Mouse (Mus musculus) splenic B cell, adult 2 months (primary cell): ENCODE results near the gene Gm10135.
"Not testable (repeated sequence)": the region's sequence is repeated elsewhere in the genome, so short reads cannot be mapped to it uniquely, and the experiment has no call there.

Source experiments
- DNase-seq: peaks from one replicate; pipeline ENCODE4 v3.0.0-alpha.2; 2011; ENCODE audit warnings: low read depth, low spot score
- H3K27me3 ChIP-seq: 2 replicates; pipeline ENCODE4 v1.6.1; 2012; ENCODE audit warnings: mild to moderate bottlenecking, low read length, moderate library complexity, mixed read lengths; ENCODE audit not compliant: control insufficient read depth, poor library complexity, insufficient read depth, severe bottlenecking
- H3K36me3 ChIP-seq: 2 replicates; pipeline ENCODE4 v1.6.1; 2012; ENCODE audit warnings: mild to moderate bottlenecking, low read length, moderate library complexity, mixed read lengths; ENCODE audit not compliant: control insufficient read depth, poor library complexity, insufficient read depth, severe bottlenecking

Gm10135 gene

GRCm38 (mm10) chr5:72989756-72990155, 15.3 kb upstream of the Gm10135 start:
- Histone ChIP-seq H3K27me3 (no peaks in the 10 kb centered on the region), H3K36me3 (no peaks in the 10 kb centered on the region)
- DNase-seq: no peak

GRCm38 (mm10) chr5:72987786-72988185, 13.3 kb upstream of the Gm10135 start:
- no peak for DNase-seq
- Histone ChIP-seq H3K36me3 (no peaks in the 10 kb centered on the region), H3K27me3 (no peaks in the 10 kb centered on the region)

- peaks cover 3% of the 10 kb centered on the region; the same call in 1 of the 2 replicates for H3K36me3 ChIP-seq
- DNase-seq: peak; percentile 62
- H3K27me3 ChIP-seq: no peaks in the 10 kb centered on the region
Measured at GRCm38 (mm10) chr5:72984091-72984490, 9.6 kb upstream of the Gm10135 start.

- H3K36me3 ChIP-seq: peaks cover 9% of the 10 kb centered on the region
- DNase-seq: no peak
Measured at GRCm38 (mm10) chr5:72976539-72976938, 2.0 kb upstream of the Gm10135 start.

DNA sequence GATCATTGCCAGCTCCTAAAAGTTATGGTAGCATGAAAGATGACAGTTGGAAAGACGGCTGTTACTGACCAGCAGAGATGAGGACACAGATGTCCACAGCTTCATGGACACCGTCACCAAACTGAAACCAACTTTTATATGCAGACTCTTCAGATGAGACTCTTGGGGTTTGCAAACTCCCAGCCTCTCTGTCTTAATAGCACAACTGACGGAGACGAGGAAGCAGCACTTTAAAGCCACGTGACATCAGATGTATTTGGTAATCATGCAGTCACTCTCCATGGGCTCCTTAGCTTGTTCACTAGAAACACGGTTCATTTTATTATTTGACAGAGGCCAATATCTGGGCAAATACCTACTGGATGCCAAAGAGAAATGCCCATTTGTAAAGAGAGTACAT, 1.5 kb upstream of the Gm10135 start:
- H3K27me3 ChIP-seq: no peaks in the 10 kb centered on the region

More at GRCm38 (mm10) chr5:72976539-72976938, 2.0 kb upstream of the Gm10135 start:
- no peaks in the 10 kb centered on the region for H3K27me3 ChIP-seq

DNA sequence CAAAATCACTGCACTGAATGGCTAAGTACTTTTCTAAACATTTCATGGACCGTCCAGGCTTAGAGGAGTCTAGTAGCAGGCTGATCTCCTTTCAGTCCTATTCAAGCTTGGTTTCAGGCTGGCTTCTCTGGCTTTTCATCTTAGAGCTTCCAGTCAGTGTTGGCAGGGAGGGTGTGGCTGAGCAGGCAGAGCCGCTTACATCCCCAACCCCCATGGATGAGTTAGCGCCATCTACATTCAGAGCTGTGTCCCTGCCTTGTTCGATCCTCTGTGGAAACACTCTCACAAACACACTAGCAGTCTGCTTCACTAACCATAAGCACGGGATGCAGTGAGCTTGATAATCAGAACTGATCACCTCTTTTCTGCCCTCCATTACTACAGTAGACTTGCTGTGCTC, 1.6 kb downstream of the Gm10135 start:
- DNase-seq: no peak
- peaks cover 5% of the 10 kb centered on the region; the same call in 1 of the 2 replicates for H3K36me3 ChIP-seq
- H3K27me3 ChIP-seq: no peaks in the 10 kb centered on the region

More for the DNA sequence above, 1.5 kb upstream of the Gm10135 start:
- peaks cover 9% of the 10 kb centered on the region for H3K36me3 ChIP-seq
- DNase-seq: no peak

DNA sequence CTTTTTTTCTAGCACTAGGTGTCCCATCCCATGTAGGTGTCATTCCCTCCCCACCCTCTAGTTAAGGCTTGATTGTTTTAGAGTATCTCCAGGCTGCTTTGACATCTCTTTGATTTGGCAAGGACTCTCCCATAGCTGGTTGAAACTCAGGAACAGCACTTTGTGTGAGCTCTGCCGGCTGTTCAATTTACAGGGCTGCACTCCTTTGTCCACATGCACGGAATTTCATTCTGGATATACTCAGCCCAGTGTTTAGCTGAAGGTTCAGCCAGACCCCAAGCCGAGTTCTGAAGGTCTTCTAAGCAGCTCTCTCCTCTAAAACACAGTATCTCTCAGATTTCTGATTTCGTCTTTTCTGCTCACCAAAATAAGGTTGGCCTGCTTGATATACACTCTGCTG, 2.1 kb downstream of the Gm10135 start:
- H3K27me3 ChIP-seq: no peaks in the 10 kb centered on the region
- peaks cover 5% of the 10 kb centered on the region; the same call in 1 of the 2 replicates for H3K36me3 ChIP-seq
- no peak for DNase-seq

GRCm38 (mm10) chr5:72965706-72966105, 8.8 kb downstream of the Gm10135 start:
- no peaks in the 10 kb centered on the region for H3K27me3 ChIP-seq
- 0 out of 2 replicates have a peak, but pooled peaks cover 2% of the 10 kb centered on the region for H3K36me3 ChIP-seq
- DNase-seq: no peak

GRCm38 (mm10) chr5:72960096-72960495, 14.4 kb downstream of the Gm10135 start:
- no peaks in the 10 kb centered on the region for H3K27me3 ChIP-seq
- no peak for DNase-seq
- H3K36me3 ChIP-seq: 0 out of 2 replicates have a peak, but pooled peaks cover 5% of the 10 kb centered on the region

GRCm38 (mm10) chr5:72957281-72957680, 17.2 kb downstream of the Gm10135 start:
- no peak for DNase-seq
- 0 out of 2 replicates have a peak, but pooled peaks cover 3% of the 10 kb centered on the region for H3K36me3 ChIP-seq
- H3K27me3 ChIP-seq: no peaks in the 10 kb centered on the region

- Histone ChIP-seq H3K27me3 (no peaks in the 10 kb centered on the region), H3K36me3 (0 out of 2 replicates have a peak, but pooled peaks cover 3% of the 10 kb centered on the region)
- no peak for DNase-seq
Measured at GRCm38 (mm10) chr5:72953996-72954604, 20.4 kb downstream of the Gm10135 start.

DNA sequence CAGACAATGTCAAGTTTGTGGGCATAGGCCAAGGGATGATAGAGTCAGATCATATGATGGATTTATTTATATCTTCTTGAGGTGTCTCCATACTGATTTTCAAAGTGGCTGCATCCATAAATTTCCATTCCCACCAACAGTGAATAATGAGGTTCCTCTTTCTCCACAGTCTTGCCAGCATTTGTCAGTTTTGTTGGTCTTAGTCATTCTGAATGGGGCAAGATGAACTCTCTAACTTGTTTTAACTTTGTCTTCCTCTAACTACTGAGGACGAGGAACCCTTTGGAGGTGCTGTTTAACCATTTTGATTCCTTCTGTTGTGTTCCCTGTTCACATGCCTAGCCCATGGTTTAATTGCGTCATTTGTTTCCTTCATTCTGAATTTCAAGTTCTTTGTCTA, 24.2 kb downstream of the Gm10135 start:
- no peak for DNase-seq
- no peaks in the 10 kb centered on the region for H3K27me3 ChIP-seq
- H3K36me3 ChIP-seq: no peaks in the 10 kb centered on the region

DNA sequence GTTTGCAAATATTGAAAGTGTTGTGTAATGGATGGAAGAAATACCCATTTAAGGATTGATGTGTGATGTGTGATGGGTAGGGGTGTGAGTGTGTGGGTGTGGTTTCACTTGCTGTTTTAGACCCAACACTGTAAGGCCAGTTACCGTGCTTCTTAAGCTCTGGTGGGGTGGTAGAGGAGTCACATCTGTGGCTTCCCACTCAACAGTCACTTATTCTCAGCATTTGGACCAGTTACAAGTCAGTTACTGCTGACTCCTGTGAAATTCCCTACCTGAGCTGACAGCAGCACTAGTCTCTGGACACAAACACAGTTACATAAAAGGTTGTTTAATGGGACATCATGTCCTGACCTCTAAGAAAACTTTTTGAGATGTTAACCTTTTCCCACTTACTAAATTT, 26.4 kb downstream of the Gm10135 start:
- Histone ChIP-seq H3K27me3 (no peaks in the 10 kb centered on the region), H3K36me3 (no peaks in the 10 kb centered on the region)
- no peak for DNase-seq

- Histone ChIP-seq H3K36me3 (no peaks in the 10 kb centered on the region), H3K27me3 (no peaks in the 10 kb centered on the region)
- DNase-seq: no peak
Measured at GRCm38 (mm10) chr5:72940906-72941432, 33.5 kb downstream of the Gm10135 start.

- no peaks in the 10 kb centered on the region for H3K27me3 ChIP-seq
- DNase-seq: peak; percentile 55
Measured at GRCm38 (mm10) chr5:72939311-72939710, 35.2 kb downstream of the Gm10135 start.

GRCm38 (mm10) chr5:72938421-72938820, 36.1 kb downstream of the Gm10135 start:
- H3K27me3 ChIP-seq, H3K36me3 ChIP-seq: not testable (repeated sequence)
- peak; percentile 42 for DNase-seq

More at GRCm38 (mm10) chr5:72939311-72939710, 35.2 kb downstream of the Gm10135 start:
- H3K36me3 ChIP-seq: no peaks in the 10 kb centered on the region
